In genomic region chr11:30609247-30609646, GRCm38 (mm10) we compare ENCODE assay signal across 30 mouse cellular contexts.
"Had no signal": no experiment of that assay in that cellular context is flagged by ENCODE, and none has a peak within 500 bp of the region (broad histone marks: within the 10 kb centered on the region; RNA-seq: fewer than 3 reads in every experiment).

No protein-coding gene starts in this region.

- ATAC-seq: liver, embryonic 12.5 days; liver, postnatal 0 days; lung, postnatal 0 days; midbrain, embryonic 13.5 days; midbrain, embryonic 15.5 days; midbrain, embryonic 16.5 days had no signal

- H3K4me2 ChIP-seq: limb, embryonic 12.5 days; limb, embryonic 13.5 days; limb, embryonic 15.5 days; liver, embryonic 11.5 days; liver, embryonic 12.5 days; liver, embryonic 13.5 days; liver, embryonic 15.5 days; lung, embryonic 14.5 days; lung, embryonic 15.5 days; midbrain, embryonic 11.5 days; midbrain, embryonic 12.5 days; midbrain, embryonic 13.5 days; midbrain, embryonic 15.5 days had no signal

- H3K36me3 ChIP-seq: limb, embryonic 10.5 days; limb, embryonic 12.5 days; limb, embryonic 13.5 days; limb, embryonic 15.5 days; liver, embryonic 12.5 days; liver, embryonic 13.5 days; liver, embryonic 15.5 days; lung, embryonic 15.5 days; midbrain, embryonic 10.5 days; midbrain, embryonic 12.5 days; midbrain, embryonic 13.5 days; midbrain, embryonic 15.5 days had no signal

- H3K4me1 ChIP-seq: limb, embryonic 10.5 days; limb, embryonic 12.5 days; limb, embryonic 13.5 days; limb, embryonic 15.5 days; lung, embryonic 15.5 days; midbrain, embryonic 10.5 days; midbrain, embryonic 12.5 days; midbrain, embryonic 13.5 days; midbrain, embryonic 15.5 days had no signal

- H3K9ac ChIP-seq: limb, embryonic 12.5 days; limb, embryonic 13.5 days; limb, embryonic 15.5 days; liver, embryonic 12.5 days; liver, embryonic 13.5 days; liver, embryonic 14.5 days; liver, embryonic 15.5 days; liver, postnatal 0 days; lung, embryonic 14.5 days; lung, embryonic 15.5 days; midbrain, embryonic 12.5 days; midbrain, embryonic 13.5 days; midbrain, embryonic 15.5 days had no signal

- DNase-seq: left cerebral cortex, postnatal 4 days; liver; liver, embryonic 13.5 days; liver, postnatal 0 days; lung, adult 18-20 months; lung, adult 2 months; lung, embryonic 14.5 days; lung, postnatal 10 days; lung, postnatal 14 days; lung, postnatal 4 days; midbrain, embryonic 14.5 days had no signal

- H3K27me3 ChIP-seq: limb, embryonic 12.5 days; limb, embryonic 13.5 days; limb, embryonic 15.5 days; liver, embryonic 13.5 days; liver, embryonic 15.5 days; lung, embryonic 15.5 days; megakaryocyte, embryonic 14.5 days; midbrain, embryonic 12.5 days; midbrain, embryonic 13.5 days; midbrain, embryonic 15.5 days had no signal

- H3K27ac ChIP-seq: limb, embryonic 10.5 days; limb, embryonic 12.5 days; limb, embryonic 13.5 days; limb, embryonic 15.5 days; liver, embryonic 12.5 days; liver, embryonic 13.5 days; liver, embryonic 14.5 days; liver, embryonic 15.5 days; lung, embryonic 15.5 days; macrophage; midbrain, embryonic 10.5 days; midbrain, embryonic 12.5 days; midbrain, embryonic 13.5 days; midbrain, embryonic 15.5 days had no signal

- H3K9me3 ChIP-seq: limb, embryonic 10.5 days; limb, embryonic 12.5 days; limb, embryonic 13.5 days; limb, embryonic 15.5 days; liver, embryonic 12.5 days; liver, embryonic 13.5 days; liver, embryonic 15.5 days; lung, embryonic 15.5 days; megakaryocyte, embryonic 14.5 days; midbrain, embryonic 10.5 days; midbrain, embryonic 12.5 days; midbrain, embryonic 13.5 days; midbrain, embryonic 15.5 days had no signal

- H3K4me3 ChIP-seq: limb, embryonic 10.5 days; limb, embryonic 12.5 days; limb, embryonic 13.5 days; limb, embryonic 15.5 days; liver, embryonic 12.5 days; liver, embryonic 13.5 days; liver, embryonic 15.5 days; lung, embryonic 15.5 days; megakaryocyte, embryonic 14.5 days; midbrain, embryonic 10.5 days; midbrain, embryonic 12.5 days; midbrain, embryonic 13.5 days; midbrain, embryonic 15.5 days; myocyte had no signal
